Mouse (Mus musculus): ENCODE results near the gene Xrcc1. TPM values are rescaled to one million over a fixed set of nuclear protein-coding genes. Genes with fewer than 3 reads are reported as not detected.

Gene Xrcc1
- polyA plus RNA-seq, 1 experiment from 2014 or later = 40.8 TPM

GRCm38 (mm10) chr7:24523723-24524122 is 22.4 kb upstream of the Xrcc1 start:
- Histone ChIP-seq H3K4me3 (ENCODE audit: low read depth, low read length) (no peak overlapping the region), H3K9me3 (replicated peaks; ENCODE audit: control insufficient read depth, low read length) (no peaks in the 10 kb centered on the region), H3K27ac (ENCODE audit: low read length) (no peak overlapping the region), H3K9ac (ENCODE audit: low read depth, low read length) (no peak overlapping the region), H3K36me3 (ENCODE audit: control insufficient read depth, insufficient read depth) (no peaks in the 10 kb centered on the region), H3K4me1 (ENCODE audit: control insufficient read depth, low read depth, low read length) (peaks cover under 1% of the 10 kb centered on the region; the same call in 1 of the 2 replicates), H3K4me2 (ENCODE audit: low read depth, low read length) (no peak overlapping the region), H3K27me3 (ENCODE audit: control insufficient read depth, insufficient read depth, low read depth, low read length) (no peaks in the 10 kb centered on the region)
- 49% methylated on average over 6 of the region's 6 CpGs for WGBS (ENCODE audit: insufficient replicate concordance)
- ATAC-seq (ENCODE audit: low read depth) = no peak

GRCm38 (mm10) chr7:24524978-24525377 is 21.1 kb upstream of the Xrcc1 start:
- H3K36me3 ChIP-seq (ENCODE audit: control insufficient read depth, insufficient read depth) = no peaks in the 10 kb centered on the region
- H3K4me3 ChIP-seq (ENCODE audit: low read depth, low read length) = no peak overlapping the region
- 63% methylated on average over 6 of the region's 6 CpGs for WGBS (ENCODE audit: insufficient replicate concordance)
- H3K9ac ChIP-seq (ENCODE audit: low read depth, low read length) = no peak overlapping the region
- H3K4me2 ChIP-seq (ENCODE audit: low read depth, low read length) = no peak overlapping the region
- H3K27me3 ChIP-seq (ENCODE audit: control insufficient read depth, insufficient read depth, low read depth, low read length) = no peaks in the 10 kb centered on the region
- H3K9me3 ChIP-seq (replicated peaks; ENCODE audit: control insufficient read depth, low read length) = no peaks in the 10 kb centered on the region
- ATAC-seq (ENCODE audit: low read depth) = no peak
- H3K4me1 ChIP-seq (ENCODE audit: control insufficient read depth, low read depth, low read length) = peaks cover 12% of the 10 kb centered on the region
- H3K27ac ChIP-seq (ENCODE audit: low read length) = no peak overlapping the region

GRCm38 (mm10) chr7:24525686-24526420 is 20.2 kb upstream of the Xrcc1 start:
- Histone ChIP-seq H3K9ac (ENCODE audit: low read depth, low read length) (no peak overlapping the region), H3K27me3 (ENCODE audit: control insufficient read depth, insufficient read depth, low read depth, low read length) (no peaks in the 10 kb centered on the region), H3K4me3 (ENCODE audit: low read depth, low read length) (no peak overlapping the region), H3K9me3 (replicated peaks; ENCODE audit: control insufficient read depth, low read length) (no peaks in the 10 kb centered on the region), H3K4me1 (ENCODE audit: control insufficient read depth, low read depth, low read length) (peaks cover 14% of the 10 kb centered on the region), H3K36me3 (ENCODE audit: control insufficient read depth, insufficient read depth) (no peaks in the 10 kb centered on the region), H3K27ac (ENCODE audit: low read length) (no peak overlapping the region), H3K4me2 (ENCODE audit: low read depth, low read length) (no peak overlapping the region)
- WGBS (ENCODE audit: insufficient replicate concordance) = 74% methylated on average over 12 of the region's 12 CpGs
- ATAC-seq (ENCODE audit: low read depth) = no peak

- H3K9me3 ChIP-seq (replicated peaks; ENCODE audit: control insufficient read depth, low read length) = no peaks in the 10 kb centered on the region
- ATAC-seq (ENCODE audit: low read depth) = no peak
- peaks cover 28% of the 10 kb centered on the region for H3K4me1 ChIP-seq (ENCODE audit: control insufficient read depth, low read depth, low read length)
- no peak overlapping the region for H3K9ac ChIP-seq (ENCODE audit: low read depth, low read length)
- peaks cover 5% of the 10 kb centered on the region; the same call in 1 of the 2 replicates for H3K36me3 ChIP-seq (ENCODE audit: control insufficient read depth, insufficient read depth)
- WGBS (ENCODE audit: insufficient replicate concordance) = 74% methylated on average over 11 of the region's 11 CpGs
- H3K4me2 ChIP-seq (ENCODE audit: low read depth, low read length) = no peak overlapping the region
- H3K4me3 ChIP-seq (ENCODE audit: low read depth, low read length) = no peak overlapping the region
- no peak overlapping the region for H3K27ac ChIP-seq (ENCODE audit: low read length)
- no peaks in the 10 kb centered on the region for H3K27me3 ChIP-seq (ENCODE audit: control insufficient read depth, insufficient read depth, low read depth, low read length)
These were observed 17.2 kb upstream of the Xrcc1 start for GRCm38 (mm10) chr7:24528861-24529260.

- no peak for ATAC-seq (ENCODE audit: low read depth)
- H3K27ac ChIP-seq (ENCODE audit: low read length) = peak overlapping the region; percentile 85
These were observed 16.5 kb upstream of the Xrcc1 start for GRCm38 (mm10) chr7:24529580-24529979.

GRCm38 (mm10) chr7:24530062-24530931 is 15.8 kb upstream of the Xrcc1 start, which contains the start of gene Irgq:
Gene Irgq, plus strand, starts transcription at chr7:24530689.
- H3K4me2 ChIP-seq (ENCODE audit: low read depth, low read length) = peak within 1 kb of the TSS; percentile 89
- ATAC-seq (ENCODE audit: low read depth) = peak; percentile 93
- H3K27ac ChIP-seq (ENCODE audit: low read length) = peak within 1 kb of the TSS; percentile 85
- no peaks in the 10 kb centered on the region for H3K27me3 ChIP-seq (ENCODE audit: control insufficient read depth, insufficient read depth, low read depth, low read length)
- H3K36me3 ChIP-seq (ENCODE audit: control insufficient read depth, insufficient read depth) = peaks cover 8% of the 10 kb centered on the region; the same call in 1 of the 2 replicates
- no peaks in the 10 kb centered on the region for H3K9me3 ChIP-seq (replicated peaks; ENCODE audit: control insufficient read depth, low read length)
- H3K4me1 ChIP-seq (ENCODE audit: control insufficient read depth, low read depth, low read length) = peaks cover 28% of the 10 kb centered on the region
- H3K9ac ChIP-seq (ENCODE audit: low read depth, low read length) = peak within 1 kb of the TSS; percentile 79
- H3K4me3 ChIP-seq (ENCODE audit: low read depth, low read length) = peak within 1 kb of the TSS; percentile 76
- WGBS (ENCODE audit: insufficient replicate concordance) = under 1% methylated on average over 44 of the region's 44 CpGs

More at GRCm38 (mm10) chr7:24529580-24529979, 16.5 kb upstream of the Xrcc1 start:
- Histone ChIP-seq H3K27me3 (ENCODE audit: control insufficient read depth, insufficient read depth, low read depth, low read length) (no peaks in the 10 kb centered on the region), H3K36me3 (ENCODE audit: control insufficient read depth, insufficient read depth) (peaks cover 8% of the 10 kb centered on the region; the same call in 1 of the 2 replicates), H3K9me3 (replicated peaks; ENCODE audit: control insufficient read depth, low read length) (no peaks in the 10 kb centered on the region), H3K9ac (ENCODE audit: low read depth, low read length) (peak overlapping the region; percentile 79), H3K4me2 (ENCODE audit: low read depth, low read length) (peak overlapping the region; percentile 89), H3K4me3 (ENCODE audit: low read depth, low read length) (peak overlapping the region; percentile 76), H3K4me1 (ENCODE audit: control insufficient read depth, low read depth, low read length) (peaks cover 28% of the 10 kb centered on the region)
- WGBS (ENCODE audit: insufficient replicate concordance) = 40% methylated on average over 11 of the region's 11 CpGs

GRCm38 (mm10) chr7:24531211-24531971 is 14.7 kb upstream of the Xrcc1 start:
- Histone ChIP-seq H3K36me3 (ENCODE audit: control insufficient read depth, insufficient read depth) (peaks cover 8% of the 10 kb centered on the region; the same call in 1 of the 2 replicates), H3K4me2 (ENCODE audit: low read depth, low read length) (peak overlapping the region; percentile 89), H3K9me3 (replicated peaks; ENCODE audit: control insufficient read depth, low read length) (no peaks in the 10 kb centered on the region), H3K4me3 (ENCODE audit: low read depth, low read length) (peak overlapping the region; percentile 76), H3K27ac (ENCODE audit: low read length) (peak overlapping the region; percentile 78), H3K9ac (ENCODE audit: low read depth, low read length) (peak overlapping the region; percentile 79), H3K27me3 (ENCODE audit: control insufficient read depth, insufficient read depth, low read depth, low read length) (no peaks in the 10 kb centered on the region), H3K4me1 (ENCODE audit: control insufficient read depth, low read depth, low read length) (peaks cover 28% of the 10 kb centered on the region)
- WGBS (ENCODE audit: insufficient replicate concordance) = 2% methylated on average over 43 of the region's 43 CpGs
- peak; percentile 46 for ATAC-seq (ENCODE audit: low read depth)

GRCm38 (mm10) chr7:24533031-24533571 is 13.0 kb upstream of the Xrcc1 start:
- WGBS (ENCODE audit: insufficient replicate concordance) = 88% methylated on average over 28 of the region's 28 CpGs
- ATAC-seq (ENCODE audit: low read depth) = no peak
- no peak overlapping the region for H3K4me2 ChIP-seq (ENCODE audit: low read depth, low read length)

More at GRCm38 (mm10) chr7:24533031-24533571, 13.0 kb upstream of the Xrcc1 start:
- Histone ChIP-seq H3K4me1 (ENCODE audit: control insufficient read depth, low read depth, low read length) (peaks cover 28% of the 10 kb centered on the region), H3K27ac (ENCODE audit: low read length) (no peak overlapping the region), H3K9me3 (replicated peaks; ENCODE audit: control insufficient read depth, low read length) (no peaks in the 10 kb centered on the region), H3K4me3 (ENCODE audit: low read depth, low read length) (no peak overlapping the region), H3K27me3 (ENCODE audit: control insufficient read depth, insufficient read depth, low read depth, low read length) (no peaks in the 10 kb centered on the region), H3K36me3 (ENCODE audit: control insufficient read depth, insufficient read depth) (peaks cover 8% of the 10 kb centered on the region; the same call in 1 of the 2 replicates), H3K9ac (ENCODE audit: low read depth, low read length) (no peak overlapping the region)
